Mouse (Mus musculus) MEL (cell line): ENCODE data around the gene Ggcx. TPM values are rescaled to one million over a fixed set of nuclear protein-coding genes. Genes with fewer than 3 reads are reported as not detected.
"Not testable (repeated sequence)": the region's sequence is repeated elsewhere in the genome, so short reads cannot be mapped to it uniquely, and the experiment has no call there.

Experiments used
- DNase-seq: peaks from one replicate; pipeline ENCODE4 v3.0.0; 2011; ENCODE audit warnings: low read depth, low spot score
- H3K27ac ChIP-seq: 2 replicates; pipeline ENCODE4 v1.5.1; 2012; ENCODE audit warnings: low read depth, mild to moderate bottlenecking, control low read depth, low read length, moderate library complexity; ENCODE audit not compliant: control insufficient read depth
- H3K27me3 ChIP-seq, 2 experiments: fragments of 150-350 bp in 1 of 2; sonication (generic) in 1 of 2; 2 replicates each; pipeline ENCODE4 v1.6.1; 2012; ENCODE audit warnings: low read length in 2 of 2, mild to moderate bottlenecking in 2 of 2, improper control_type of control experiment in 1 of 2, moderate library complexity in 1 of 2; ENCODE audit not compliant: insufficient read depth in 2 of 2, control insufficient read depth in 1 of 2
- H3K36me3 ChIP-seq, 2 experiments: 2 replicates each; pipeline ENCODE4 v1.6.1; 2012 to 2014; ENCODE audit warnings: low read length in 2 of 2, improper control_type of control experiment in 1 of 2, inconsistent platforms in 1 of 2, mild to moderate bottlenecking in 1 of 2; ENCODE audit not compliant: insufficient read depth in 2 of 2, control insufficient read depth in 1 of 2
- H3K4me1 ChIP-seq, 2 experiments: fragments of 150-350 bp in 1 of 2; sonication (generic) in 1 of 2; 2 replicates each; pipeline ENCODE4 v1.6.1; 2012; ENCODE audit warnings: low read length in 2 of 2, improper control_type of control experiment in 1 of 2, mild to moderate bottlenecking in 1 of 2; ENCODE audit not compliant: insufficient read depth in 2 of 2, control insufficient read depth in 1 of 2
- H3K4me3 ChIP-seq, 2 experiments: fragments of 150-350 bp in 1 of 2; sonication (generic) in 1 of 2; 2 replicates each; pipeline ENCODE4 v1.5.1; 2012; ENCODE audit warnings: low read depth in 2 of 2, low read length in 2 of 2, mild to moderate bottlenecking in 2 of 2, moderate library complexity in 2 of 2, control low read depth in 1 of 2, improper control_type of control experiment in 1 of 2; ENCODE audit not compliant: control insufficient read depth in 1 of 2, insufficient read depth in 1 of 2
- H3K79me2 ChIP-seq: 2 replicates; pipeline ENCODE4 v1.6.1; 2012; ENCODE audit warnings: mild to moderate bottlenecking, low read length, moderate library complexity; ENCODE audit not compliant: control insufficient read depth, poor library complexity, insufficient read depth
- H3K9ac ChIP-seq: 2 replicates; pipeline ENCODE4 v1.6.1; 2012; ENCODE audit warnings: low read depth, mild to moderate bottlenecking, control low read depth, low read length, moderate library complexity; ENCODE audit not compliant: control insufficient read depth, poor library complexity, severe bottlenecking
- H3K9me3 ChIP-seq: fragments of 150-350 bp; sonication (generic); replicated peaks from 2 replicates; pipeline ENCODE4 v1.6.1; 2012; ENCODE audit warnings: mild to moderate bottlenecking, low read length, improper control_type of control experiment, moderate library complexity; ENCODE audit not compliant: insufficient read depth
- BHLHE40 ChIP-seq: IDR thresholded peaks from 2 replicates; pipeline ENCODE4 v1.6.1; 2012; ENCODE audit warnings: low read depth, mild to moderate bottlenecking, inconsistent platforms, low read length, improper control_type of control experiment, borderline replicate concordance
- CTCF ChIP-seq, 3 experiments: IDR thresholded peaks in 2 of 3; conservative IDR thresholded peaks in 1 of 3; 2 replicates each; pipeline ENCODE4 v1.5.1; 2011 to 2012; ENCODE audit warnings: low read length in 3 of 3, low read depth in 2 of 3, mild to moderate bottlenecking in 2 of 3, improper control_type of control experiment in 1 of 3, inconsistent platforms in 1 of 3, mixed read lengths in 1 of 3, moderate library complexity in 1 of 3; ENCODE audit not compliant: control insufficient read depth in 1 of 3, insufficient read depth in 1 of 3, poor library complexity in 1 of 3, severe bottlenecking in 1 of 3
- E2F4 ChIP-seq: IDR thresholded peaks from 2 replicates; pipeline ENCODE4 v1.6.1; 2011; ENCODE audit warnings: low read depth, low read length, improper control_type of control experiment, borderline replicate concordance
- ETS1 ChIP-seq: IDR thresholded peaks from 2 replicates; pipeline ENCODE4 v1.6.1; 2012; ENCODE audit warnings: low read depth, mild to moderate bottlenecking, inconsistent platforms, low read length, improper control_type of control experiment, moderate library complexity
- GABPA ChIP-seq: IDR thresholded peaks from 2 replicates; pipeline ENCODE4 v1.6.1; 2012; ENCODE audit warnings: low read depth, mild to moderate bottlenecking, inconsistent platforms, low read length, improper control_type of control experiment, moderate library complexity
- GATA1 ChIP-seq: IDR thresholded peaks from 2 replicates; pipeline ENCODE4 v1.6.1; 2011; ENCODE audit warnings: low read depth, low read length, improper control_type of control experiment
- JUND ChIP-seq: IDR thresholded peaks from 2 replicates; pipeline ENCODE4 v1.6.1; 2011; ENCODE audit warnings: low read depth, mild to moderate bottlenecking, improper control_type of control experiment, low read length
- KAT2A ChIP-seq: conservative IDR thresholded peaks from 2 replicates; pipeline ENCODE4 v1.6.1; 2012; ENCODE audit warnings: low read depth, low read length, improper control_type of control experiment, inconsistent platforms
- MEF2A ChIP-seq: IDR thresholded peaks from 2 replicates; pipeline ENCODE4 v1.6.1; 2014; ENCODE audit warnings: low read depth, mild to moderate bottlenecking, inconsistent platforms, low read length, improper control_type of control experiment; ENCODE audit not compliant: poor library complexity, insufficient replicate concordance, severe bottlenecking; ENCODE audit errors: extremely low read depth
- MXI1 ChIP-seq: IDR thresholded peaks from 2 replicates; pipeline ENCODE4 v1.6.1; 2011; ENCODE audit warnings: mild to moderate bottlenecking, low read depth, low read length, improper control_type of control experiment
- NELFE ChIP-seq: IDR thresholded peaks from 2 replicates; pipeline ENCODE4 v1.6.1; 2011; ENCODE audit warnings: low read depth, low read length, improper control_type of control experiment
- NRF1 ChIP-seq: IDR thresholded peaks from 2 replicates; pipeline ENCODE4 v1.6.1; 2014; ENCODE audit warnings: low read depth, mild to moderate bottlenecking, inconsistent platforms, low read length, improper control_type of control experiment, moderate library complexity; ENCODE audit not compliant: poor library complexity, insufficient read depth, severe bottlenecking
- RCOR1 ChIP-seq: IDR thresholded peaks from 2 replicates; pipeline ENCODE4 v1.6.1; 2012; ENCODE audit warnings: low read depth, mild to moderate bottlenecking, inconsistent platforms, low read length, improper control_type of control experiment
- SIN3A ChIP-seq: IDR thresholded peaks from 2 replicates; pipeline ENCODE4 v1.6.1; 2012; ENCODE audit warnings: low read length, improper control_type of control experiment, inconsistent platforms
- SMC3 ChIP-seq: IDR thresholded peaks from 2 replicates; pipeline ENCODE4 v1.6.1; 2011; ENCODE audit warnings: low read depth, low read length, improper control_type of control experiment
- ZMIZ1 ChIP-seq: IDR thresholded peaks from 2 replicates; pipeline ENCODE4 v1.6.1; 2012; ENCODE audit warnings: low read depth, mild to moderate bottlenecking, inconsistent platforms, low read length, improper control_type of control experiment, moderate library complexity
- ZNF384 ChIP-seq: IDR thresholded peaks from 2 replicates; pipeline ENCODE4 v1.6.1; 2012; ENCODE audit warnings: low read depth, mild to moderate bottlenecking, inconsistent platforms, low read length, improper control_type of control experiment
- polyA plus RNA-seq, 2 experiments: library from polyadenylated mRNA; stranded (reverse) in 1 of 2; unstranded in 1 of 2; fragments of >175 nt in 1 of 2; fragments of >200 nt in 1 of 2; gene quantifications; 2 replicates each; pipeline versions ENCODE4 v1.2.1 to v1.2.4; 2012; ENCODE audit warnings: low replicate concordance in 2 of 2, low read depth in 1 of 2; ENCODE audit not compliant: insufficient read length in 2 of 2, insufficient read depth in 1 of 2, missing spikeins in 1 of 2
- total RNA-seq: library from RNA; depleted of rRNA; stranded (reverse); fragments of 300-350 nt; gene quantifications from 2 replicates; pipeline ENCODE4 v1.2.3, GENCODE M21; 2012

Ggcx gene
- total and polyA plus RNA-seq, 3 experiments: 5.2 to 5.4 TPM; not detected in 1

GRCm38 (mm10) chr6:72462550-72463257 lies 48.6 kb downstream of the Ggcx start:
- H3K9ac ChIP-seq, H3K79me2 ChIP-seq, H3K27me3 ChIP-seq, H3K27ac ChIP-seq, DNase-seq, H3K4me3 ChIP-seq, H3K9me3 ChIP-seq: not testable (repeated sequence)
- Histone ChIP-seq H3K4me1 (peaks cover 6 to 15% of the 10 kb centered on the region in 2 experiments), H3K36me3 (peaks cover 0 to 10% of the 10 kb centered on the region in 2 experiments; a peak in 2 of 4 replicates)
- peak; percentile 49; the same call in 1 of the 2 replicates for TF ChIP-seq ZNF384

GRCm38 (mm10) chr6:72465361-72466157 lies 51.5 kb downstream of the Ggcx start:
- no peak for TF ChIP-seq ETS1
- no peak for TF ChIP-seq RCOR1
- no peak for TF ChIP-seq NELFE
- TF ChIP-seq KAT2A: no peak
- TF ChIP-seq MEF2A: no peak
- TF ChIP-seq, all 39 proteins: peak for 0
- no peak overlapping the region for H3K27ac ChIP-seq
- no peak for DNase-seq

GRCm38 (mm10) chr6:72466171-72466570 lies 52.1 kb downstream of the Ggcx start:
- Histone ChIP-seq H3K9ac (no peak overlapping the region), H3K27me3 (peaks cover 0 to 2% of the 10 kb centered on the region in 2 experiments; a peak in 1 of 4 replicates), H3K79me2 (no peaks in the 10 kb centered on the region), H3K4me1 (peaks cover 0 to 2% of the 10 kb centered on the region in 2 experiments; a peak in 1 of 4 replicates), H3K27ac (no peak overlapping the region), H3K9me3 (no peaks in the 10 kb centered on the region), H3K36me3 (no peaks in the 10 kb centered on the region)
- TF ChIP-seq GABPA: no peak
- no peak for TF ChIP-seq ZNF384
- TF ChIP-seq SMC3: no peak
- TF ChIP-seq ZMIZ1: no peak
- TF ChIP-seq CTCF (IDR thresholded peaks at IDR 0.05 in 2 of 3, conservative IDR thresholded peaks at IDR 0.05 in 1 of 3; ENCODE audit: control insufficient read depth in 1 of 3, insufficient read depth in 1 of 3, low read depth in 2 of 3, low read length in 3 of 3, poor library complexity in 1 of 3, severe bottlenecking in 1 of 3): no peak
- TF ChIP-seq NRF1: no peak
- no peak for TF ChIP-seq MEF2A
- TF ChIP-seq BHLHE40: no peak
- TF ChIP-seq RCOR1: no peak
- TF ChIP-seq E2F4: no peak
- no peak for TF ChIP-seq JUND
- TF ChIP-seq SIN3A: no peak
- TF ChIP-seq GATA1: no peak
- TF ChIP-seq MXI1: no peak
- TF ChIP-seq, all 39 proteins: peak for 0
- no peak for DNase-seq
- H3K4me3 ChIP-seq: no peak overlapping the region

More at GRCm38 (mm10) chr6:72465361-72466157, 51.5 kb downstream of the Ggcx start:
- Histone ChIP-seq H3K36me3 (no peaks in the 10 kb centered on the region), H3K79me2 (no peaks in the 10 kb centered on the region), H3K4me3 (no peak overlapping the region), H3K9me3 (no peaks in the 10 kb centered on the region), H3K4me1 (peaks cover 1 to 3% of the 10 kb centered on the region in 2 experiments), H3K27me3 (peaks cover 0 to 2% of the 10 kb centered on the region in 2 experiments; a peak in 1 of 4 replicates), H3K9ac (no peak overlapping the region)
